Mouse (Mus musculus): Measurements from ENCODE around the gene Snip1. TPM values are rescaled to one million over a fixed set of nuclear protein-coding genes. Genes with fewer than 3 reads are reported as not detected.

Snip1 gene
- total and polyA plus RNA-seq, 3 experiments: 23.5 to 46.6 (median 25.8) TPM

DNA sequence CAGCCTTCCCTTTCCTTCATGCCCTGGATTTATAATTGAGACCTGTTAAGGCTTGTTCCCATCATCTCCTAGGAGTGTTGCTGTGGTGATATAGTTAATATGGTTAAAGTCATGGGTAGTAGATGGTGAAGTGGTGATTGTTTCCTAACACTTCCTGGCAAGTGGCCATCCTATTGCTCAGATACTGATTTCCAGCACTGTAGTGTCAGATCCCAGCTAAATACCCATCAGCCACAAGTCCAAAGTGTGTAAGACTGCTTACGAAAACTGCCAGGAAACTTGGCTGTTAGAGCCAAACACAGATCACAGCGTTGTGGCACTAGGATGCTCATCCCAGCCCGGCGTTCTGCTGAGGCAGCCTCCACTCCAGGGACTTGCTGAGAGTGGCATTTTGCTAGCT is 32.1 kb upstream of the Snip1 start:
- Histone ChIP-seq H3K9me3 (replicated peaks; ENCODE audit: low read length) (no peaks in the 10 kb centered on the region), H3K4me2 (ENCODE audit: insufficient read depth, low read depth, poor library complexity, severe bottlenecking) (no peak overlapping the region), H3K27ac (ENCODE audit: insufficient read depth, low read depth) (no peak overlapping the region), H3K4me1 (ENCODE audit: control insufficient read depth in 1 of 2, insufficient read depth in 2 of 2) (peaks cover 0 to 22% of the 10 kb centered on the region in 2 experiments; a peak in 2 of 4 replicates), H3K9ac (ENCODE audit: insufficient read depth, low read depth) (no peak overlapping the region), H3K79me2 (replicated peaks; ENCODE audit: control insufficient read depth, extremely low read depth, insufficient read depth, poor library complexity, severe bottlenecking) (peaks cover 66% of the 10 kb centered on the region), H3K27me3 (replicated peaks) (no peaks in the 10 kb centered on the region), H3K4me3 (replicated peaks in 1 of 3; ENCODE audit: low read depth in 2 of 3, low read length in 2 of 3, poor library complexity in 1 of 3) (no peak overlapping the region), H3K36me3 (replicated peaks in 1 of 2; ENCODE audit: control insufficient read depth in 1 of 2, insufficient read depth in 1 of 2, low read length in 1 of 2) (peaks cover 42 to 65% of the 10 kb centered on the region in 2 experiments)
- in situ Hi-C loops (cut with MboI; ENCODE audit: low pct_ligation_motif_present, low pct_unique_long_range_greater_than_20kb, low sequenced_read_pairs): no loop called here
- dilution Hi-C loops (cut with MboI; ENCODE audit: extremely low pct_ligation_motif_present, extremely low pct_unique_long_range_greater_than_20kb, low sequenced_read_pairs): no loop called here
- DNase-seq (ENCODE audit: extremely low read depth): no peak
- TF ChIP-seq IRF4 (IDR thresholded peaks at IDR 0.05; ENCODE audit: low read depth, low read length): no peak

DNA sequence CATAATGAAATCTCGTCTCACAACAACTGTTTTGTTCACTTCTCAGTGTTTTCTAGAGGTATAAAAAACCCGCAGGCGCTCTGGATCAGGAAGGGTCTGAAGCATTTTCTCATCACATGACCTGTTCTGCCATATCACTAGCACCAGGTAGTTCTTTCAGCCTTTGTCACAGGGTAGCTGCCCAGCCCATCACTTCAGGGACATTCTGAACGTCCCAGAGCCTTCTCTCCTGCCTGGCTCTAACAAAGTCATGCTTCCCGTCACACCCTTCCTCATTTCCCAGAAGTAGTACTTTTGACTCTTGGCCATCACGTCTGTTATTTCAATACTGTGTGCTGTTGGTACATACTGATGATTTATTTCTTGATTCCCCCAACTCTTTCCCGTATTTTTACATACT is 22.0 kb upstream of the Snip1 start:
- no peak for DNase-seq (ENCODE audit: extremely low read depth)
- Histone ChIP-seq H3K9me3 (replicated peaks; ENCODE audit: low read length) (no peaks in the 10 kb centered on the region), H3K79me2 (replicated peaks; ENCODE audit: control insufficient read depth, extremely low read depth, insufficient read depth, poor library complexity, severe bottlenecking) (peaks cover 6% of the 10 kb centered on the region; the same call in 1 of the 2 replicates), H3K4me1 (ENCODE audit: control insufficient read depth in 1 of 2, insufficient read depth in 2 of 2) (no peaks in the 10 kb centered on the region), H3K27ac (ENCODE audit: insufficient read depth, low read depth) (no peak overlapping the region), H3K4me2 (ENCODE audit: insufficient read depth, low read depth, poor library complexity, severe bottlenecking) (no peak overlapping the region), H3K9ac (ENCODE audit: insufficient read depth, low read depth) (no peak overlapping the region), H3K36me3 (replicated peaks in 1 of 2; ENCODE audit: control insufficient read depth in 1 of 2, insufficient read depth in 1 of 2, low read length in 1 of 2) (peaks cover 83 to 99% of the 10 kb centered on the region in 2 experiments), H3K27me3 (replicated peaks) (no peaks in the 10 kb centered on the region), H3K4me3 (replicated peaks in 1 of 3; ENCODE audit: low read depth in 2 of 3, low read length in 2 of 3, poor library complexity in 1 of 3) (no peak overlapping the region)
- in situ Hi-C loops (cut with MboI; ENCODE audit: low pct_ligation_motif_present, low pct_unique_long_range_greater_than_20kb, low sequenced_read_pairs) (no loop called here), dilution Hi-C loops (cut with MboI; ENCODE audit: extremely low pct_ligation_motif_present, extremely low pct_unique_long_range_greater_than_20kb, low sequenced_read_pairs) (no loop called here)
- no peak for TF ChIP-seq IRF4 (IDR thresholded peaks at IDR 0.05; ENCODE audit: low read depth, low read length)
- TF ChIP-seq ZC3H11A (IDR thresholded peaks at IDR 0.05; ENCODE audit: low read depth, low read length): no peak
- no peak for TF ChIP-seq ELF1 (IDR thresholded peaks at IDR 0.05; ENCODE audit: low read depth, low read length)
- TF ChIP-seq SIN3A (IDR thresholded peaks at IDR 0.05; ENCODE audit: low read length): no peak
- no peak for TF ChIP-seq PAX5 (IDR thresholded peaks at IDR 0.05; ENCODE audit: low read length)
- TF ChIP-seq MAFK (IDR thresholded peaks at IDR 0.05; ENCODE audit: insufficient replicate concordance, low read length): no peak
- no peak for TF ChIP-seq JUND (conservative IDR thresholded peaks at IDR 0.05; ENCODE audit: low read depth, low read length)
- TF ChIP-seq KAT2A (IDR thresholded peaks at IDR 0.05; ENCODE audit: insufficient replicate concordance, low read length): no peak
- TF ChIP-seq USF2 (conservative IDR thresholded peaks at IDR 0.05; ENCODE audit: low read depth, low read length): no peak
- TF ChIP-seq CTCF (conservative IDR thresholded peaks at IDR 0.05 in 1 of 2, IDR thresholded peaks at IDR 0.05 in 1 of 2; ENCODE audit: low read depth in 2 of 2, low read length in 2 of 2): no peak

DNA sequence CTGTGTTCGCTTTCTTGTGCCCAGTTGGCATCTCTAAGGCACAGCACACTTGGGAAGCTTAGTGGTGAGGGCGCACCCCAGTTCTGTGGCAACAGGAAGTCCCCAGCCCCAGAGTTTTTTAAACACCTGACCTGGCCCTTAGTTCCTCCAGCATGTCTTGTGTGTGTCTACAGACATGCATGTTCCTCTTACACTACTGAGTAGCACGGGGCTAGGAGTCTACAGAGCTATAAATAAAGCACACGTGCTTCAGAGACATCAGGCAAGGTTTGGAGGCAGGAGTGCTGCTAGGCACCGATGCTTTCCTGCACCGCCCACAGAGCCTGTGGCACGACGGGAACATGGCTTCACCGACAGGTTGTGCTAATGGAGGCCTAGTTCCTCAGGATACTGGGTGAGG is 11.1 kb upstream of the Snip1 start:
- no peak overlapping the region for H3K27ac ChIP-seq (ENCODE audit: insufficient read depth, low read depth)
- H3K4me3 ChIP-seq (replicated peaks in 1 of 3; ENCODE audit: low read depth in 2 of 3, low read length in 2 of 3, poor library complexity in 1 of 3): no peak overlapping the region
- no peak overlapping the region for H3K9ac ChIP-seq (ENCODE audit: insufficient read depth, low read depth)
- no peak for DNase-seq (ENCODE audit: extremely low read depth)
- peaks cover 0 to 6% of the 10 kb centered on the region in 2 experiments; a peak in 2 of 4 replicates for H3K4me1 ChIP-seq (ENCODE audit: control insufficient read depth in 1 of 2, insufficient read depth in 2 of 2)
- in situ Hi-C loops (cut with MboI; ENCODE audit: low pct_ligation_motif_present, low pct_unique_long_range_greater_than_20kb, low sequenced_read_pairs): loop anchor here (25.0 kb wide), 1 partner anchor 293 kb away; no protein-coding TSS in a partner anchor
- TF ChIP-seq MYC (IDR thresholded peaks at IDR 0.05; ENCODE audit: low read depth, low read length): no peak
- no peak for TF ChIP-seq CHD1 (IDR thresholded peaks at IDR 0.05; ENCODE audit: low read depth, low read length)
- TF ChIP-seq EP300 (IDR thresholded peaks at IDR 0.05; ENCODE audit: low read length): no peak
- TF ChIP-seq CHD2 (IDR thresholded peaks at IDR 0.05; ENCODE audit: low read length): no peak
- TF ChIP-seq JUND (conservative IDR thresholded peaks at IDR 0.05; ENCODE audit: low read depth, low read length): no peak
- TF ChIP-seq MAX (IDR thresholded peaks at IDR 0.05; ENCODE audit: low read length): no peak
- TF ChIP-seq TBP (conservative IDR thresholded peaks at IDR 0.05; ENCODE audit: low read depth, low read length): no peak
- no peak for TF ChIP-seq POLR2A (IDR thresholded peaks at IDR 0.05; ENCODE audit: low read depth, low read length)
- TF ChIP-seq MAZ (IDR thresholded peaks at IDR 0.05; ENCODE audit: low read depth, low read length): no peak
- no peak overlapping the region for H3K4me2 ChIP-seq (ENCODE audit: insufficient read depth, low read depth, poor library complexity, severe bottlenecking)
- no peaks in the 10 kb centered on the region for H3K27me3 ChIP-seq (replicated peaks)
- no peaks in the 10 kb centered on the region for H3K79me2 ChIP-seq (replicated peaks; ENCODE audit: control insufficient read depth, extremely low read depth, insufficient read depth, poor library complexity, severe bottlenecking)
- dilution Hi-C loops (cut with MboI; ENCODE audit: extremely low pct_ligation_motif_present, extremely low pct_unique_long_range_greater_than_20kb, low sequenced_read_pairs): loop anchor here (25.0 kb wide), 1 partner anchor 93 kb away; no protein-coding TSS in a partner anchor
- no peaks in the 10 kb centered on the region for H3K9me3 ChIP-seq (replicated peaks; ENCODE audit: low read length)
- peaks cover 54 to 81% of the 10 kb centered on the region in 2 experiments for H3K36me3 ChIP-seq (replicated peaks in 1 of 2; ENCODE audit: control insufficient read depth in 1 of 2, insufficient read depth in 1 of 2, low read length in 1 of 2)

All from CH12.LX (cell line).